Mouse (Mus musculus) left cerebral cortex, postnatal 36 days (tissue): ENCODE results near the gene Rngtt. TPM values are rescaled to one million over a fixed set of nuclear protein-coding genes. Genes with fewer than 3 reads are reported as not detected.
"Not testable (repeated sequence)": the region's sequence is repeated elsewhere in the genome, so short reads cannot be mapped to it uniquely, and the experiment has no call there.

Experiments used
- DNase-seq, 2 experiments: peaks; one replicate each; pipeline ENCODE4 v3.0.0; 2021 to 2022; ENCODE audit warnings: low spot score in 2 of 2, mixed read lengths in 1 of 2
- intact Hi-C: fragments of 180-260 bp; cut with DNase I; formaldehyde crosslinking; loops from one replicate; pipeline ENCODE4 v1.15.1; 2025
- total RNA-seq, 2 experiments: library from RNA; stranded (reverse); gene quantifications; 2 replicates each; pipeline ENCODE4 v1.2.3; 2021

The Rngtt gene
- total RNA-seq, 2 experiments from 2014 or later = 21.8 to 29.0 TPM

DNA sequence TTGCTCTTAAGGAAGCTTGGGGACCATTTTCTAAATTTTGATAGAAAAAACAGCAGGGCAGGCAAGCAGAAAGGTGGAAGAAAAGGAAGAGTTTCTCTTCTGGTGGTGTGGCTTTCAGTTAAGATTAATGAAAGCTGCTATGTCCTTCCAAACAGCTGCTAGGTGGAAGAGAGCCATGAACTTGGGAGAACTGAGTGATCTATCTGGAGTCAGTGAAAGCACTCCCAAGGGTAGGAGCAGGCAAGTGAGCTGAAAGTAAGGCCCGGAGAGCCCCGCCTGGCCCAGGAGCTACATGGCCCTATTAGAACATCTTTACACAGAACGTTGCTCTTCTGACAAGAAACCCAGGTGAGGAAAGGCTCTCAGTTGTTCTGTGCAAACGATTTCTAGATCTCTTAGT lies 103.7 kb downstream of the Rngtt start:
- DNase-seq = no peak
- intact Hi-C loops = no loop called here

DNA sequence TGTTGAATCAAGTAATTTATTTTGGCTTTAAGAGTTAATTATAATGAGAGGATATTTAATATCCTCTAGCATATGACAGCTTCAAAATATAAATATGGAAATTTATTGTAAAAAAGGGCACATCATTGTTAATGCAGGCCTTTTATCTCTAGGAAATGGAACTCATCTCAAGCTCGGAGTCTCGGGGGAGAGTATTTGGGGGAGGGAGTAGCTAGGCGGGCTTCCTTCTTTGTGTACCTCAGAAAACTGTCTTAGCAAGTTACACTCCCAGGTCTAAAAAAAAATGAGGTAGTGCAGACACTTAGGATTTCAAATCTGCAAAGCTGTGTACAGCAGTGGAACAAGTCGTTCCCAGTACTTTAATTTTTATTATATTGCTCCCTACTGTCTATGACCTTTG lies 104.7 kb downstream of the Rngtt start:
- no peak for DNase-seq
- intact Hi-C loops = no loop called here

DNA sequence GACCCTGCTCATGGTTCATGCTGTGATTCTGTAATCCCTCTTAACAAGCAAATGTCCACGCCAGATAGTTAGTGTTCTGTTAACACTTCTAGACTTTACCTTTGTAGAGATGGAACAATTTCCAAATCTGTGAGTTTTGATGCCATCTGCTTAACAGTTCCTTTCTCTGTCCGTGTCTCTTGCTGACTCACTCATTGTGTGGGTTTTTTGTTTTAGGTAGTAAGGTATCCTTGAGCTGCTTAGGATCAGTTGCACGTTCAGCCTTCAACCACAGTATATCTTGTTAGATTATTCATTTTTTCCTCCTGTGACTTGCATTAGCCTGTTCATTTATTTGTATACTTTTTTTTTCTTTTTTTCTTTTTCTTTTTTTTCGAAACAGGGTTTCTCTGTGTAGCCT lies 107.3 kb downstream of the Rngtt start:
- DNase-seq = no peak
- intact Hi-C loops = no loop called here

DNA sequence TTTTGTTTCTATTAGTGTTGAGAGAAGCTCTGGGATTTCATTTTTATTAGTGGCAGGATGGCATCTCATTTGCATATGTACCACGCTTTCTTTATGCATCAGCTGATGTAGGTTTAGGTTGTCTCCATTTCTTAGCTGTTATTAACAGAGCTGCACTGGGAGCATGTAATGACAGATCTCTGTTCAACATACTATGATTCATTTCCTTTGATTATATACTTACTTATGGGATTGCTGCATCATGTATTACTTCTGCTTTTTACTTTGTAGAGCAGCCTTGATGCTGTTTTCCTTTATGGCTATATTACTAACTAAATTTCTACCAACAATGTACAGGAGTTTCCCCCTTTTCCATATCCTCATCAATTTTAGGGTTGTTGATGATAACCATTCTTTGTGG lies 109.5 kb downstream of the Rngtt start:
- intact Hi-C loops = no loop called here

DNA sequence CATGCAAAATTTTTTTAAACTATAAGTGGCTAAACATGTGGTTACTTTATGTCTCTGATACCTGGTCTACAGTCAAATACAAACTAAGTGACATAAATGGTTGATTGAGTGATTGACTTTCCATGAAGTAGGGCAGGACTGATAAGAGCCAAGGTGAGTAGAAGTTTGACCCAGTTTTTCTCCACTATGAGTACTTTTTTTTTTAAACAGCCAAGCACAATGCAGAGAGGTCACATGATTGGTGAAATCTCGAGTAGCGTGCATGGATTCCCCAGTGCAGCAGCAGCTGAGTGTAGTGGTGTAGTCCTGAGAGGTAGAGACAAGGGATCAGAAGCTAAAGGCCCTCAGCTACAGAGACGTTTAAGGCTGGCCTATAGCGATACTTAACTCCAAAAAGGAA lies 118.7 kb downstream of the Rngtt start:
- intact Hi-C loops = no loop called here

More for the DNA sequence above, 109.5 kb downstream of the Rngtt start:
- DNase-seq = no peak

DNA sequence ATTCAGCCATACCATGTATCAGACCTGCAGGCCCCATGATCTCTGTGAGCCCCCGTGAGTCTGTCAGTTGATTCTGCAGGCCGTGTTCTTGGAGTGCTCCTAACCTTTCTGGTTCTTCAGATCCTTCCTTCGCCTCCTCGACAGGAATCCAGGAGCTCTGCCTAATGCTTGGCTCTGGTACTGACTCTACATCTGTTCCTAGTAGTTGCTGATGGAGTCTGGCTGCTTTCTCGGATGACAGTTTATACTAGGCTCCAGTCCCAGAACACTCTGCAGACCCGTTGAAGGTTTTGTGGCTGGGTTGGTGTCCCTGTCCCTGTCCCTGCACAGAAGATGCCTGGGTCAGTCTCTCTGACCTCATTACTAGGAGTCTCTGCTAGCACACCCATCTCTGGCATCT lies 131.8 kb downstream of the Rngtt start:
- DNase-seq = no peak
- intact Hi-C loops = no loop called here

More for the DNA sequence above, 118.7 kb downstream of the Rngtt start:
- no peak for DNase-seq

DNA sequence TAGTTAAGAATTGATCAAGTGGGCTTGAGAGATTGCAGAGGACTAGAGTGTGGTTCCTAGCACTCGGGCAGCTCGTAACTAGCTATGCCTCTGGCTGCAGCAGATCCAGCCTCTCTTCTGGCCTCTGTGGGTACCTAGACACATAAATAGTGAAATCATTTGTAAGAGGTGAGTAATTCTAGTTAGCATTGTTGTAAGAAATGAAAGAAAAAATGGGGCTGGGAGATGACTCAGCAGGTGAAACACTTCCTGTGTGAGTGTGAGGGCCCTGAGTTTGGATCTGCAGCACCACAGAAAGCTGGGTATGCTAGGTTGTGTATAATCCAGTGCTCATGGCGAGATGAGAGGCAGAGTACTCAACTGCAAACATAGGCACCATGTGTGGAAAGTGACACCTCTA lies 136.2 kb downstream of the Rngtt start:
- DNase-seq = no peak
- intact Hi-C loops = no loop called here

DNA sequence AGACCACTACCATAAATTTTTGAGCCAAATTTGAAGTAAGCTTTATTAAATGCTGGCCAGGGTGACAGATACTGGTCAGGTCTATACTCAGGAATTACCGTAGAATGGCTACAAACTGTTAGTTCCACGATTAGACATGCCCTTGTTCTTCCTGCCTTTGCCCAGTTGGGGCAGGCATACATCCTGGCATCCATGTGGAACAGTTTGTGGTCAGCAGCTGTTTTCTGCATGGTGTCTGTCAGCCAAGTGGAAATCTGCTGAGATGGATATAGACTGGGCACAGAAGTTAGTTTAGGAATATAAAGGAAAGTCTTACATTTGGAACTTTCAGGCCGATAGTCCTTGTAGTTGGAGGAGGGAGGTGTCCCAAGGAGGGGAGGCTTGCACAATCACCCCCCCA lies 136.8 kb downstream of the Rngtt start:
- intact Hi-C loops = no loop called here

DNA sequence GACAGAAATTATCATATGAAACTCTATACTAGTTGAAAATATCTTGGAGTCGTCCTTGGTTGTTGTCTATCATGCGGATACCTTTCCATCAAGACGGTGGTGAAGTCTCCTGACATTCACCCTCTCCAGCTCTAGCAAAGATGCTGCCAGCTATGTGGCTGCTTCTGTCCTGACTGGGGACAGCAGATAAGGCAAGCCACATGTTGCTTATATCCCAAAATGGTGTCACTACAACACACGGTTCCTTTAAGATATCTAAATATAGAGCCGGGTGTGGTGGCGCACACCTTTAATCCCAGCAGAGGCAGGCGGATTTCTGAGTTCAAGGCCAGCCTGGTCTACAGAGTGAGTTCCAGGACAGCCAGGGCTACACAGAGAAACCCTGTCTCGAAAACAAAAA lies 140.2 kb downstream of the Rngtt start:
- intact Hi-C loops, DNase-seq: not testable (repeated sequence)

More for the DNA sequence above, 136.8 kb downstream of the Rngtt start:
- no peak for DNase-seq

DNA sequence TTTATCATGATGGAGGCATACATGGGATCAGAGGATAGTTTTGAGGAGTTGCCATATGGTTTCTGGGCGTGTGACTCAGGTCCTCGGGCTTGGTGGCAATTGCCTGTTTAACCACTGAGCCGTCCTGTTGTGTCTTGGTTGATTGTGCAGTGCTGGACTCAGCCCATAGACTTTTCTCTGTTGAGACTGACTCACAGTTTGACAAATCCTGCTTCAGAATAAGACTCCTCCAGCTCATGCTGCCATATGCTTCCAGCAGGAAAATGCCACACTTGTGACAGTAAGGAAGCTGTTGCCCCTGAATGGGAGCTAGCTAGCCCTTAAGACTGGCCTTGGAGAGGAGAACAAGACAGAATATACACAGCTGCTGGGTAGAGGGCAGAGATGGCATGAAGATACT lies 149.7 kb downstream of the Rngtt start:
- DNase-seq = peak in 1 of 2 experiments; percentile 16
- intact Hi-C loops = no loop called here

DNA sequence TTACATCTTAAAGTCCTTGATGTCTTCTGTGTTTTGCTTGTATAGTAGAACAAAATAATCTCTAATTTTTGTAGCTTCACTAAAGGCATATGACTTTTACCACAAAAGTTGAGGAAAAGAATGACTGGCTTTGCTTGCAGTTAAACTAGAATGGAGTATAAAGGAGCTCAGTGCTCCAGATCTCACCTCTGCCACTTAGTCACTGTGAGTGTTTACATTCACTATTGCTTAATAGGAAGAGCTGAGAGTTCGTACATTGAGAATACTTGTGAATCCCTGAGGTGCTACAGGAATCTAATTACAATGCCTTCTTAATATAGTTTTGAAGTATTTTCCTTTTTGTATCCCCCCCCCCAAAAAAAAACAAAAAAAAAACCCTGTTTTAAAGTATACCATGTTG lies 154.3 kb downstream of the Rngtt start:
- intact Hi-C loops = no loop called here

DNA sequence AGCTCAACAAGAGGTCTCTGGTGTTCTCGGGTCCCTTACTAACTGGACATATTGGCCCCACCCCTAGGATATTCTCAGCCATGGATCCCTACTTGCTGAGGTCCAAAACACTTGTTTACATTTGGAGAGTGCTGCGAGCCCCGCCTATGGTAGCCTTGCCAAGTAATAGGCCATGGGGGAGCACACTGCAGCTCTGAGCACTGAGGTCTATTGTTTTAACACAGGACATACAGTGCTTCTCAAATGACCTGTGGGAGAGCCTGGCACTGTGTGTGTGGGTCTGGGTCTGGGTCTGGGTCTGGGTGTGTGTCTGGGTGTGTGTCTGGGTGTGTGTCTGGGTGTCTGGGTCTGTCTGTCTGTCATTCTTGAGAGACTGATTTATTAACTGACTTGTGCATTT lies 155.8 kb downstream of the Rngtt start:
- intact Hi-C loops = no loop called here
- no peak for DNase-seq

More for the DNA sequence above, 154.3 kb downstream of the Rngtt start:
- no peak for DNase-seq

DNA sequence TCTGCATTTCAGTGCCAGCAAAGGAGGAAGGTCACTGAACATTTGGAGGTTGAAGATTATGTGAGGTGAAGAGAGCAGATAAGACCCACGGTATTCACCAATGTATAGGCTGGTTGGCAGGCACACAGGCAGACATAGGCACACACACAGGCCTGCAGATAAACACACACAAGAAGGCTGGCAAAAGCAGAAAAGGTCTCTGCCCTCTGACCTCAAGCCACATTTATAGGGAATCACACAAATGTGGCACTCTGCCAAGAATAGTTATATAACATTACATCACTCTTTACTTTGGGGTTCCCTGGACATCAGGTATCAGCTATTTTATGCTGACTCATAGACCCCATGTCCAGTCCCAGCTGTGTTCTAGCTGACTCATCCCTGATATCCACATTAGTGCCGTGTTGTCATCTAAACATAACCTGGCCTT lies 156.9 kb downstream of the Rngtt start:
- intact Hi-C loops = no loop called here
- no peak for DNase-seq

DNA sequence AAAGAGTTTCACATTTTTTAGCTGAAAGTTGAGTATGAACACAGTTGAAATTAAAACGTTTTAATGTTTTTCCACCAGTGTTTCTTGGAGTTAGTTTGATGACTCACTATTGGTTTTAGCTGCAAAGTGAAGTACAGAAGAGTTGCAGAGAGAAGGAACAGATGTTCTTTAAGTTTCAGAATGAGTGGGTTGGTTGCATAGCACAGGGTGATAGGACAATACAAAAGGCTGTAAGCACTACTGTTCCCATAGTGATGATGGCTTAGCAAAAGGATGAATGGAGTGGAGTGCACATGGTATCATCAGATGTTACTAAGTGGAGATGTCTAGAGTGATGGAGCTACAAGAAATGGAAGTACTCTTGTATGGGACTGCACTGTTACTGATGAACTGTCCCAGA lies 157.5 kb downstream of the Rngtt start:
- no peak for DNase-seq
- intact Hi-C loops = no loop called here

DNA sequence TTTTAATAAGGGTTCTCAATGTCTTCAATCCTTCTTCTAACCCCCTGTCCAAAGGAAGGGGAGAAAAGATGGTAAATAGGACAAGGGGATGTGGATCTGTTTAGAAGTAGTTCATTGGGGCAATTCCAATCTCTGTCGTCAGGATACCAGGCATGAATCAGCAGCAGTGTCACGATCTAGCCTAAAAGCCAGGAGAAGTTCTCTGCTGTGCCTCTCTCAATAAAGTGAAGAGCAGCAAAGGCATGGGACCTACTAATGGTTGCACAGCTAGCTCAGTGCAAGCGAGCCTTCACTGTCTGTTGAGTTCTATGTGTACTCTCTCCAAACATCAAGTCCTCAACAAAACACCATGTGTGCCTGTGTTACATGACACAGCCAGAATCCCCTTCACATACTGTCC lies 158.0 kb downstream of the Rngtt start:
- intact Hi-C loops = no loop called here

DNA sequence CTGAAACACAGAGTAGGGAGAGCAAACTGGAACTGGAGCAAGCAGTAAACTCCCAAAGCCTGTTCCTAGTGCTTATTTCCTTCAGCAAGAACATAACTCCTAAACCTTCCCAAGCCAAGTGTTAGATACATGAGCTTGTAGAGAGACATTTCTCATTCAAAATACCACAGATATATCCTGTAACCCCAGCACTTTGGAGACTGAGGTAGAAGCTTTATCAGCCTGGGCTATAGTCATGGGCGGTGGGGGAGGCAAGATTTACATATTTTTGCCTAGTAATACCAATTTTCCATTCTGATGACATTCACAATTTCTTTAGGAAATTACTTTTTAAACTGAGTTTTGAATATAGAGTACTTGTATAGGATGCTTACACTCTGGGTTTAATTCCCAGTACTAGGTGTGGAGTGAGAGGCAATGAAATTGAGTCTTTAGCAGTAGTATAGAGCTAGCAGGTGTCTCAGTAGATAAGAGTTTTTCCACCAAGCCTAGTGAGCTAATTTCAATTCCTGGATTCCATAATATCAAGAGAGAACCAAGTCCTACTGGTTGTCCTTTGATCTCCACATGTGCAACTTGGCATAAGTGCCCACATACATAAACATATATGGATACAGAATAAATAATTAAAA lies 160.7 kb downstream of the Rngtt start:
- intact Hi-C loops = no loop called here
- no peak for DNase-seq

More for the DNA sequence above, 158.0 kb downstream of the Rngtt start:
- DNase-seq = no peak

DNA sequence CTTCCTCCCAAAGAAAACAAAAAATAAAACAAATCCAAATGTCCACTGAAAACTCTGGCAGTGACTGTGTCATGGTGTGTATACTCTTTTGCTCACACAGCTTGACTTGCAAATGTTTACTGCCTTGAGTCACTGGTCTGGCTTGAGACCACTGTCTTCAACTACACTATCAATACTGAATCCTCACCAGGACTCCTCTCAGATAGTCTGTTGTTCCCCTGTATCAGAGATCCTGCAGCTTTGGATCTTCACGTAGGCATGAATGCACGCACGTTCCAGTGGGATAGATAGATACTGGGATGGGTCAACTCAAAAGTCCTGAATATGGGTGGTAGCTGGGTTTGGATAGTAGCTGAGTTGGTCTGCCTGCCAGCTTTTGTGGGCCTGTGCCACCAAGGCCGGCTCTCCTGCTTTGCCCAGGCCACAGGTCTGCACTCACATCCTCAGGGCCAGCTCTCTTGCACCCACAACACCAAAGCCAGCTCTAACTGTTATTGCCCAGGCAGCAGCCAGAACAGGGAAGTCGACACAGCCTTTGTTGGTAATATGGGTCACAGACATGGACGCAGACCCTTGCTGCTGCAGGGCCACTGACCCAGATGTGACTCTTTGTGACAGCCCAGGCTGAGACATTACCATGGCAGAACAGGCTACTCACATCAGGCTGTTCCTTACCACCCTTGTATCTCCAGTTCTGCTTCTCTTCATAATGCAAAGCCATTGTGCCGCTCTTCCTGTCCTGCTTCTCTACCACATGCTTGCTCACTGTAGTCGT lies 168.1 kb downstream of the Rngtt start:
- intact Hi-C loops = no loop called here

DNA sequence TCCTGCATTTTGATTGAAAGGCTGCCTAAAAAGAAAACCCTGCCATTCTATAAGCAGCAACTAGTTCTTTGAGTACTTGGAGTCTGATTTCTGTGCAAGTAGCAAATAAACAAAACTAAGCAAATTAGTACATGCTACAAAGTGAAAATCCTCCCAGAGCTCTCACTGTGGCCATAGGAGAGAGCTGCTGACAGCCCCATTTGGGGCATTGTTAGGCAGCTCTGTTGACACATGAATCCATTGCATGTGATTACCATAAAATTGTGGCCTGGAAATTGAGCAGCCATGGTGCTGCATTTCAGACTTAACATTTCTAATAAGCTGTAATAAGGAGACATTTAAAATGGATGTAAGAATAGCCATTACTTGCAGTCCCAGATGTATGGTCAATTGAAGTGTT lies 171.6 kb downstream of the Rngtt start:
- no peak for DNase-seq

More for the DNA sequence above, 168.1 kb downstream of the Rngtt start:
- no peak for DNase-seq

DNA sequence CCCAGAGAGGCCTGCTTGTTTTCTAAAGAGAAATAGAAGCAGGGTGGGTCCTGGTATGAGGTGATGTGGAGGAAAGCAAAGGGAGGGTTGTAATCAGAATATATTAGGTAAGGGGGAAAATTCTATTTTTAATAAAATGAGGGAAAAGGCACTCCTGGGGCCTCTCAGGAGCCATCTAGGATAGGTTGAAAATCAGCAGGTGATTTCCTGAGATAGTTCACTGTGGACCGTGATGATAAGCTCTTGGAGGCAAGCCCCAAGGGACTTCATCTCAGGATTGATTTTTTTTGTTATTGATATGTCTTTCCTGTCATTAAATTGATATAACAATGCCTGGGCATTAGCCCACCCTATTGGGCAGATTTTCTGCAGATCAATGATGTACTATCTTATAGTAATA lies 175.9 kb downstream of the Rngtt start:
- no peak for DNase-seq
- intact Hi-C loops = no loop called here

More for the DNA sequence above, 171.6 kb downstream of the Rngtt start:
- intact Hi-C loops = no loop called here

DNA sequence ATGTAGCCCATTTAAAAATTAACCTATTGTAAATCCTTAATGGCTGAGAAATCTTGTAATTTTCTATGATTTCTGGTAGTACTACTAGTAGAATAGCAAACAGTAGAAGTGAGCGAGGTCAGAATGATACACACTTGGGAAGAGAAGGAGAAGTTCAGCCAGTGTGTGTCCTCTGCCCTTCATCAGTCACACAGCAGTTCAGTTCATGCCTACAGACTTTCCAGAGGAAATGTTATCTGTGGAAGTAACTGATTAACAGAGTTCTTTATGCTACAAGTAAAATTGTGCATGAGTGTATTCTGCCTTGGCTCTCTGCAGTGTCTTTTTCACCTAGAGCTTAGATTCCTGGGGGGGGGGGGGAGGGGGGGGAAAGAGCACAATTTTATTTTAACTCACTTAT lies 181.0 kb downstream of the Rngtt start:
- intact Hi-C loops = no loop called here
- no peak for DNase-seq

DNA sequence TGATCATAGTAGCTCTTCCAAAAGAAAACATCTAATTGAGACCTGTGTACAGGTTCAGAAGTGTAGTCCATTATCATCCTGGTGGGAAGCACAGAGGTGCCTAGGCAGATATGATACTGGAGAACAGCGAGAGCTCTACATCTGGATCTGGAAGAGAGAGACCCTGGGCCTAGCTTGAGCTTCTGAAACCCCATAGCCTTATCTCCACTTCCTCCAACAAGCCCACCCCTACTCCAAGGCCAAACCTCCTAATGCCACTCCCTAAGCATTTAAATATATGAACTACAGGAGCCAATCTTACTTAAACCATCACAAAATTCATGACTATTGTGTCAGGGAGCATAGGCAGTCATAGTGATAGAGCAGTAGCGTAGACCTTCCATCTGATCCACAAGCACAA lies 184.3 kb downstream of the Rngtt start:
- no peak for DNase-seq
- intact Hi-C loops = no loop called here
